Mouse (Mus musculus) macrophage (primary cell): Measurements from ENCODE around the gene Crbn. TPM values are rescaled to one million over a fixed set of nuclear protein-coding genes. Genes with fewer than 3 reads are reported as not detected.

Experiments used
- H3K27ac ChIP-seq: fragments of 350-480 bp; formaldehyde crosslinking; 2 replicates; pipeline ENCODE4 v1.9.0; 2021
- H3K36me3 ChIP-seq: fragments of 350-480 bp; formaldehyde crosslinking; 2 replicates; pipeline ENCODE4 v1.9.0; 2021; ENCODE audit errors: inconsistent target
- H3K4me3 ChIP-seq: fragments of 350-480 bp; formaldehyde crosslinking; 2 replicates; pipeline ENCODE4 v1.9.0; 2021; ENCODE audit errors: inconsistent target
- H3K79me2 ChIP-seq: fragments of 350-480 bp; formaldehyde crosslinking; 2 replicates; pipeline ENCODE4 v1.9.0; 2021; ENCODE audit errors: inconsistent target
- WGBS: methylation state at CpG from one replicate; pipeline ENCODE4 v1.1.7; 2026; ENCODE audit warnings: inconsistent platforms; ENCODE audit not compliant: missing documents; 5-methylcytosine and 5-hydroxymethylcytosine counted together
- polyA plus RNA-seq: library from polyadenylated mRNA; stranded (reverse); fragments of 250-400 nt; gene quantifications from 3 replicates; pipeline ENCODE4 v1.2.4, GENCODE M21; 2018; ENCODE audit warnings: inconsistent platforms
- total RNA-seq, 78 experiments: library from RNA; depleted of rRNA; stranded (reverse); fragments of 250-400 nt; gene quantifications; 1 replicate in 9 of 78; 2 replicates in 24 of 78; 3 replicates in 43 of 78; 4 replicates in 2 of 78; pipeline ENCODE4 v1.2.4; 2018; ENCODE audit warnings: inconsistent platforms in 56 of 78

The Crbn gene
- total RNA-seq (2018; cell fraction: chromatin; rRNA removed) = 10 to 100 TPM; 12.6 to 80.7 (median 54.1) TPM
- 10 to 100 TPM; 23.5 to 63.3 (median 38.6) TPM for total RNA-seq (2018; cell fraction: cytosol; rRNA removed)
- total RNA-seq (2018; cell fraction: nucleus; rRNA removed) = 10 to 100 TPM; 12.8 to 81.6 (median 51.8) TPM
- polyA plus RNA-seq = 26.2 to 32.2 TPM (median 26.6 TPM) in 3 replicates

GRCm38 (mm10) chr6:106799333-106800226, at the start of gene Crbn:
TSS of gene Crbn (minus strand) at chr6:106800077.
- Histone ChIP-seq H3K36me3 (no peaks in the 10 kb centered on the region), H3K4me3 (peak within 1 kb of the TSS; percentile 91), H3K79me2 (peaks cover 45% of the 10 kb centered on the region), H3K27ac (peak within 1 kb of the TSS; percentile 22; the same call in 1 of the 2 replicates)
- WGBS = 3% methylated on average over 57 of the region's 57 CpGs

DNA sequence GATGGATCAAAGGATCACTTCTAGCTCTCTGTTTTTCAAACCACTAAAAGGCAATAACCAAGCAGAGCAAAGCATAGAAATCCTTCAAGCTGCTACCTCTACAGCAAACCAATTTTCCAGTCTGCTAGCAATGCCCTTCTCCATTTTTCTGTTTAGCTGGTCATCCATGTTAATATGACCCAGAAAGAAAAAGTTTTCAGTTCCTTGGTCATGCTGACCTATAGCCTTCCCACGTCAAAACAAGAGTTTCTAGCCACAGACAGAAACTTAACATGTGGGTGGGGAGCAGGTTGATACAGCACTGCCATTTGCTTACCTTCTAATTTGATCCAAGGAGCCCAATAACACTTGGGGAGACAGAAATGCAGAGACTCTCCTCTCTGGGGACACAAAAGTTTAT, 40.3 kb upstream of the Crbn start:
- no peaks in the 10 kb centered on the region for H3K79me2 ChIP-seq
- no peaks in the 10 kb centered on the region for H3K36me3 ChIP-seq
- 53% methylated on average over 1 of the region's 1 CpGs for WGBS
- H3K4me3 ChIP-seq = no peak overlapping the region
- no peak overlapping the region for H3K27ac ChIP-seq

GRCm38 (mm10) chr6:106838053-106838452, 38.2 kb upstream of the Crbn start:
- no peak overlapping the region for H3K27ac ChIP-seq
- no peaks in the 10 kb centered on the region for H3K79me2 ChIP-seq
- H3K4me3 ChIP-seq = no peak overlapping the region
- 83% methylated on average over 3 of the region's 3 CpGs for WGBS
- H3K36me3 ChIP-seq = no peaks in the 10 kb centered on the region

GRCm38 (mm10) chr6:106835316-106835715, 35.4 kb upstream of the Crbn start:
- Histone ChIP-seq H3K36me3 (no peaks in the 10 kb centered on the region), H3K27ac (no peak overlapping the region), H3K4me3 (no peak overlapping the region), H3K79me2 (no peaks in the 10 kb centered on the region)
- 75% methylated on average over 2 of the region's 2 CpGs for WGBS

DNA sequence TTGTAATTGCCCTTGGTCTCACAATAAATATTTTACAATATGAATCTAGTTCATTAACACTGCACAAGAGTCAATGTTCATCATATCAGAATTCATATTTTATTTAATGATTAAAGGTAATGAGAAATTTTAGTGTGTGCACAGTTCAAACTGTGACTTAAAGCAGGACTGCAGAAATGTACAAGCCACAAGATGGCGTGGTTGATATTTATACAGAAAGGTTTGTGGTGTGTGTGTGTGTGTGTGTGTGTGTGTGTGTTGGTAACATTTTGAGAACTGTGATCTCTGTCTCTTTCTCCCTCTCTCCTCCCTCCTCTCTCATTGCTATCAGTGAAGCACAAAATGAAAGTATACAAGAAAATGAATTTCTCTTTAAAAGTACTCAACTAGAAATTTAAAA, 22.5 kb upstream of the Crbn start:
- H3K27ac ChIP-seq = no peak overlapping the region
- no peaks in the 10 kb centered on the region for H3K36me3 ChIP-seq
- no peak overlapping the region for H3K4me3 ChIP-seq
- no peaks in the 10 kb centered on the region for H3K79me2 ChIP-seq
- 25% methylated on average over 1 of the region's 1 CpGs for WGBS

DNA sequence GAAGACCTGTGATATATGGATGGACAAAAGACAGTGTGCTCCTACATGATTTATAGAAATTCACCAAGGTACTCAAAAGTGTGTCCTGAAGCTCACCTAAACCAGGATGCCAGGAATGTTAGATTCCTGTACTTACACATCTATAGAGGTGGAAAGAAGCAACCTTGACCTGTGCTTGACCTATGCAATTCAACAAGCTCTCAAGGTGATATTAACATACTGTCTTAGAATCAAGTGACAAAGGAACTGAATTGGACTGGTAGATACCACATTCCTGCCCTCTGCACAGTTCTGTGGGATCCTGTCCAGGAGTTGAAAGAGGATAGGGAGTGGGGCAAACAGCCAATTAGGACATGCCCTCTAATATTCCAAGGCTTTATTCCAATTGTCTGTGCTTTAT, 20.7 kb upstream of the Crbn start:
- Histone ChIP-seq H3K4me3 (no peak overlapping the region), H3K27ac (no peak overlapping the region), H3K36me3 (no peaks in the 10 kb centered on the region), H3K79me2 (no peaks in the 10 kb centered on the region)

- no peaks in the 10 kb centered on the region for H3K36me3 ChIP-seq
- no peaks in the 10 kb centered on the region for H3K79me2 ChIP-seq
- H3K4me3 ChIP-seq = no peak overlapping the region
- 55% methylated on average over 3 of the region's 3 CpGs for WGBS
- no peak overlapping the region for H3K27ac ChIP-seq
These were observed 20.0 kb upstream of the Crbn start for GRCm38 (mm10) chr6:106819906-106820305.

- H3K79me2 ChIP-seq = no peaks in the 10 kb centered on the region
- H3K36me3 ChIP-seq = no peaks in the 10 kb centered on the region
- H3K27ac ChIP-seq = no peak overlapping the region
- H3K4me3 ChIP-seq = no peak overlapping the region
These were observed 19.4 kb upstream of the Crbn start for GRCm38 (mm10) chr6:106819246-106819645.

DNA sequence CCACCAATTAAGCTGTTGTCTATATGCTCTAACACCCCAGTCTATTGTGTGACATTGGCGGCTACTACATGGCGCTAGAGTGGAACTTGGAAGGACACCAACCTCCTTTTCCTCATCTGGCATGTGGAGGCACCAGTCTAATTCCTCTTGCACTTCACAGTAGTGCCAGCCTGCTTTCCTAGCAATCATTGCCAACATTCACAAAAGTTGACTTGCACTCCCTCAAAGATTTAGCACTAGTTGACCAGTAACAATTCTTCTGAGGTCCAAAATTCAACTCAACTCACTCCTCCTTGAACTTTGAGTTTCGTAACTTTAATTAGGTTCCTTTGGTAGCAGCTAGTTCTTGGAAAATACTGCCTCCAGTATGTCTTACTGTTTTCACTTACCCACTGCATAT, 10.8 kb upstream of the Crbn start:
- Histone ChIP-seq H3K36me3 (no peaks in the 10 kb centered on the region), H3K79me2 (no peaks in the 10 kb centered on the region), H3K27ac (no peak overlapping the region), H3K4me3 (no peak overlapping the region)
- 94% methylated on average over 3 of the region's 3 CpGs for WGBS

- Histone ChIP-seq H3K79me2 (no peaks in the 10 kb centered on the region), H3K36me3 (no peaks in the 10 kb centered on the region), H3K27ac (no peak overlapping the region), H3K4me3 (no peak overlapping the region)
- WGBS = 65% methylated on average over 2 of the region's 2 CpGs
These were observed 9.3 kb upstream of the Crbn start for GRCm38 (mm10) chr6:106809161-106809560.

- no peak overlapping the region for H3K4me3 ChIP-seq
- no peaks in the 10 kb centered on the region for H3K79me2 ChIP-seq
- H3K36me3 ChIP-seq = no peaks in the 10 kb centered on the region
- 26% methylated on average over 2 of the region's 2 CpGs for WGBS
- no peak overlapping the region for H3K27ac ChIP-seq
These were observed 5.0 kb upstream of the Crbn start for GRCm38 (mm10) chr6:106804904-106805303.

DNA sequence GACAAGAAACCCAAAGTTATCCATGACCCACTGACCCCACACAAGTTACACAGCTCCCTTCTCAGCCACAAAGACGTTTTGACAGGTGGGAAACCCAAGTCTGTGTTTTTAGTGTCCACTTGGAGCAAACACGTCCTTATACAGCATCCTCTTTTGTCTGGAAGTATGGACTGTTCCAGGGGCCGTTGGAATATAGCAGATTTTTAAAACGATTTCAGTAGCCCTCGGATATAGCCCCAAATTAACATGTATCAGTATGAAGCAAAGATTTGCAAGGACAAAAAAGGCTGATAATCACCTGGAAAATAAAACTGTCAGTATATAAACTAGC, 315 bp upstream of the Crbn start:
- Histone ChIP-seq H3K4me3 (no peak overlapping the region), H3K79me2 (peaks cover 45% of the 10 kb centered on the region), H3K36me3 (no peaks in the 10 kb centered on the region), H3K27ac (no peak overlapping the region)
- 60% methylated on average over 5 of the region's 5 CpGs for WGBS

DNA sequence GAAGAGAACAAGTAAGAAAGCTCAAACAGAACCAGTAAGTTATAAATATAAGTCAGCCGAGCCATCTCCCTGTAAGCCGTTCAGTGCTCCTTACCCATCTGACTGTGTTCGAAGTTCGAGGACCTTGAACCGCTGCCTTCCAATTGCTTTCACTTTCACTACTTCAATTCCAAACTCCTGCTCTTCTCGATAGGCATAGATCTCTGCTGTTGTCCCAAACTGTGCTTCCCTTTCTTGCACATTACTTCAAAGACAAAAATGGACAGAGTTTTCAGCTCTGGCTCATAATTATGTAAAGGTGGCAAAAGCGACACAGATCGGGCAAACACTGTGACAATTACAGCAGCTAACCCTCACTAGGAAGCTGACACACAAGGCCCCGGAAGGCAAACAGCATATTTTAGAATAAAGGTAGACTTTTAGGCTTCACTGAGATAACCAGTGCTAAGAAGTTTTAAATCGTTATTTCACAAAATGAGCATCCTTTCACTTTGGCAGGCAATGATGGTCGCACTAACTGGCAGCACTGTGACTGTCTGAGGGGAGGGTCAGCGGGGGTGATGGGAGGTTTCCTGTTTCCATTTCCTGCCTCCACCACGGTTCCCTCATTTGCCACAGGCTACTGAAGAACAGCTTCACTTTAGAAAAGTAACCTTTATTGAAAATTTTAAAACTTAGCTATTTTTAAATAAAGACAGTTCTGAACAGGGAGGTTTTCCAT, 5.6 kb downstream of the Crbn start:
- Histone ChIP-seq H3K79me2 (peaks cover 52% of the 10 kb centered on the region), H3K27ac (0 out of 2 replicates have a peak overlapping the region, but pooled peaks have one; percentile 19), H3K36me3 (peaks cover 14% of the 10 kb centered on the region; the same call in 1 of the 2 replicates), H3K4me3 (peak overlapping the region; percentile 12)
- WGBS = 36% methylated on average over 13 of the region's 13 CpGs

- peaks cover 17% of the 10 kb centered on the region; the same call in 1 of the 2 replicates for H3K36me3 ChIP-seq
- 91% methylated on average over 10 of the region's 10 CpGs for WGBS
- 0 out of 2 replicates have a peak overlapping the region, but pooled peaks have one; percentile 19 for H3K27ac ChIP-seq
- peak overlapping the region; percentile 12; the same call in 1 of the 2 replicates for H3K4me3 ChIP-seq
- H3K79me2 ChIP-seq = peaks cover 46% of the 10 kb centered on the region
These were observed 6.3 kb downstream of the Crbn start for GRCm38 (mm10) chr6:106793621-106794020.

- no peak overlapping the region for H3K27ac ChIP-seq
- H3K36me3 ChIP-seq = peaks cover 22% of the 10 kb centered on the region; the same call in 1 of the 2 replicates
- H3K4me3 ChIP-seq = no peak overlapping the region
- H3K79me2 ChIP-seq = peaks cover 46% of the 10 kb centered on the region
- WGBS = 87% methylated on average over 7 of the region's 7 CpGs
These were observed 6.8 kb downstream of the Crbn start for GRCm38 (mm10) chr6:106793088-106793487.
